Mouse (Mus musculus): ENCODE data around the gene Nfat5. TPM values are rescaled to one million over a fixed set of nuclear protein-coding genes. Genes with fewer than 3 reads are reported as not detected.
A peak's percentile ranks its signal among the peaks of the same experiment; 100 is the strongest.

Nfat5 gene
- polyA plus RNA-seq, 1 experiment from 2014 or later = 9.1 TPM

- no peak for DNase-seq (ENCODE audit: low spot score)
Observed at GRCm38 (mm10) chr8:107396106-107396670, 102.9 kb downstream of the Nfat5 start.

GRCm38 (mm10) chr8:107397665-107398064 lies 104.4 kb downstream of the Nfat5 start:
- DNase-seq (ENCODE audit: low spot score) = no peak

GRCm38 (mm10) chr8:107399495-107399894 lies 106.2 kb downstream of the Nfat5 start:
- DNase-seq (ENCODE audit: low spot score) = no peak

- DNase-seq (ENCODE audit: low spot score) = no peak
Observed at GRCm38 (mm10) chr8:107401866-107402265, 108.6 kb downstream of the Nfat5 start.

- DNase-seq (ENCODE audit: low spot score) = peak; percentile 48
Observed at GRCm38 (mm10) chr8:107403038-107403781, 109.9 kb downstream of the Nfat5 start, which contains the start of gene Nqo1. Nqo1 (minus strand) TSS chr8:107403206.

GRCm38 (mm10) chr8:107404057-107404456 lies 110.8 kb downstream of the Nfat5 start:
- DNase-seq (ENCODE audit: low spot score) = no peak

- no peak for DNase-seq (ENCODE audit: low spot score)
Observed at GRCm38 (mm10) chr8:107405935-107406334, 112.7 kb downstream of the Nfat5 start.

- peak; percentile 26 for DNase-seq (ENCODE audit: low spot score)
Observed at GRCm38 (mm10) chr8:107411391-107411790, 118.1 kb downstream of the Nfat5 start.

GRCm38 (mm10) chr8:107412552-107412951 lies 119.3 kb downstream of the Nfat5 start:
- no peak for DNase-seq (ENCODE audit: low spot score)

- DNase-seq (ENCODE audit: low spot score) = no peak
Observed at GRCm38 (mm10) chr8:107413881-107414280, 120.6 kb downstream of the Nfat5 start.

GRCm38 (mm10) chr8:107417001-107417400 lies 123.7 kb downstream of the Nfat5 start:
- DNase-seq (ENCODE audit: low spot score) = no peak

GRCm38 (mm10) chr8:107424176-107424575 lies 130.9 kb downstream of the Nfat5 start:
- DNase-seq (ENCODE audit: low spot score) = no peak

- DNase-seq (ENCODE audit: low spot score) = peak; percentile 98
Observed at GRCm38 (mm10) chr8:107424597-107425229, 131.4 kb downstream of the Nfat5 start, which contains the start of gene Nob1. Nob1 (minus strand) TSS chr8:107425051.

GRCm38 (mm10) chr8:107425230-107425597 lies 131.9 kb downstream of the Nfat5 start:
- no peak for DNase-seq (ENCODE audit: low spot score)

Other genes starting within 250 kb of the Nfat5 start
- gene Pdf, start 244.9 kb upstream of the Nfat5 start, polyA plus RNA-seq (2015; fragmentation: Nextera tagmentation; extraction: Ambion mirVana) = 28.3 and 29.4 TPM in 2 replicates
- 38.4 and 40.9 TPM in 2 replicates for gene Cog8, start 236.8 kb upstream of the Nfat5 start, polyA plus RNA-seq (2015; fragmentation: Nextera tagmentation; extraction: Ambion mirVana)
- gene Nip7, start 236.6 kb upstream of the Nfat5 start, polyA plus RNA-seq (2015; fragmentation: Nextera tagmentation; extraction: Ambion mirVana) = 86.6 and 102 TPM in 2 replicates
- gene Tmed6, start 227.8 kb upstream of the Nfat5 start, polyA plus RNA-seq (2015; fragmentation: Nextera tagmentation; extraction: Ambion mirVana) = 0.35 and 0.48 TPM in 2 replicates
- 21.6 and 26.1 TPM in 2 replicates for gene Terf2, start 196.9 kb upstream of the Nfat5 start, polyA plus RNA-seq (2015; fragmentation: Nextera tagmentation; extraction: Ambion mirVana)
- gene Cyb5b, start 142.8 kb upstream of the Nfat5 start, polyA plus RNA-seq (2015; fragmentation: Nextera tagmentation; extraction: Ambion mirVana) = 60.9 and 65.4 TPM in 2 replicates
- gene Nqo1, start 109.7 kb downstream of the Nfat5 start, polyA plus RNA-seq (2015; fragmentation: Nextera tagmentation; extraction: Ambion mirVana) = 140 and 157 TPM in 2 replicates
- gene Nob1, start 131.6 kb downstream of the Nfat5 start, polyA plus RNA-seq (2015; fragmentation: Nextera tagmentation; extraction: Ambion mirVana) = 59.8 and 73.2 TPM in 2 replicates
- 65.1 and 75.2 TPM in 2 replicates for gene Wwp2, start 142.9 kb downstream of the Nfat5 start, polyA plus RNA-seq (2015; fragmentation: Nextera tagmentation; extraction: Ambion mirVana)

All from thymus, postnatal 0 days (tissue).